Mouse (Mus musculus) myocyte (in vitro differentiated cells): ENCODE results near the gene Aurkaip1. TPM values are rescaled to one million over a fixed set of nuclear protein-coding genes. Genes with fewer than 3 reads are reported as not detected.

Experiments
- H3K27me3 ChIP-seq: one replicate; pipeline ENCODE4 v1.6.1; 2011; ENCODE audit not compliant: control insufficient read depth, insufficient read depth, insufficient read length
- H3K36me3 ChIP-seq: one replicate; pipeline ENCODE4 v1.6.1; 2011; ENCODE audit not compliant: control insufficient read depth, insufficient read depth
- H3K4me2 ChIP-seq: one replicate; pipeline ENCODE4 v1.6.1; 2011; ENCODE audit warnings: low read depth, control low read depth
- H3K4me3 ChIP-seq: one replicate; pipeline ENCODE4 v1.5.1; 2011; ENCODE audit warnings: mild to moderate bottlenecking, control low read depth, moderate library complexity
- H3K79me2 ChIP-seq: one replicate; pipeline ENCODE4 v1.6.1; 2011; ENCODE audit not compliant: control insufficient read depth, insufficient read depth
- H3ac ChIP-seq: one replicate; pipeline ENCODE4 v1.6.1; 2011; ENCODE audit not compliant: control insufficient read depth, insufficient read length
- CEBPB ChIP-seq: IDR thresholded peaks from 2 replicates; pipeline ENCODE4 v1.6.1; 2011; ENCODE audit warnings: mild to moderate bottlenecking, moderate library complexity; ENCODE audit not compliant: poor library complexity, insufficient read depth, severe bottlenecking
- E2F4 ChIP-seq: IDR thresholded peaks from one replicate; pipeline ENCODE4 v1.6.1; 2011; ENCODE audit warnings: mild to moderate bottlenecking, control low read depth, moderate library complexity; ENCODE audit not compliant: insufficient read depth
- MAX ChIP-seq: IDR thresholded peaks from one replicate; pipeline ENCODE4 v1.6.1; 2011; ENCODE audit warnings: low read depth, mild to moderate bottlenecking, control low read depth
- MYOD1 ChIP-seq, 3 experiments: IDR thresholded peaks; one replicate each; pipeline ENCODE4 v1.6.1; 2011; ENCODE audit warnings: control low read depth in 2 of 3, low read depth in 2 of 3, mild to moderate bottlenecking in 2 of 3, moderate library complexity in 1 of 3; ENCODE audit not compliant: insufficient read length in 2 of 3, control insufficient read depth in 1 of 3
- MYOG ChIP-seq, 3 experiments: IDR thresholded peaks; one replicate each; pipeline ENCODE4 v1.6.1; 2011; ENCODE audit warnings: control low read depth in 2 of 3, low read depth in 2 of 3, mild to moderate bottlenecking in 2 of 3; ENCODE audit not compliant: insufficient read length in 2 of 3, control insufficient read depth in 1 of 3, insufficient read depth in 1 of 3
- POLR2A ChIP-seq: IDR thresholded peaks from one replicate; pipeline ENCODE4 v1.6.1; 2011; ENCODE audit warnings: low read depth, mild to moderate bottlenecking, control low read depth, moderate library complexity; ENCODE audit not compliant: insufficient read length
- POLR2AphosphoS2 ChIP-seq: IDR thresholded peaks from one replicate; pipeline ENCODE4 v1.6.1; 2011; ENCODE audit warnings: low read depth, control low read depth; ENCODE audit not compliant: insufficient read length
- REST ChIP-seq: IDR thresholded peaks from one replicate; pipeline ENCODE4 v1.6.1; 2011; ENCODE audit warnings: mild to moderate bottlenecking, control low read depth, moderate library complexity; ENCODE audit not compliant: insufficient read depth, insufficient read length
- SRF ChIP-seq: IDR thresholded peaks from one replicate; pipeline ENCODE4 v1.6.1; 2011; ENCODE audit warnings: low read depth; ENCODE audit not compliant: control insufficient read depth, insufficient read length
- TCF12 ChIP-seq: IDR thresholded peaks from one replicate; pipeline ENCODE4 v1.6.1; 2011; ENCODE audit warnings: mild to moderate bottlenecking, control low read depth; ENCODE audit not compliant: poor library complexity, insufficient read depth, severe bottlenecking
- TCF3 ChIP-seq: IDR thresholded peaks from one replicate; pipeline ENCODE4 v1.6.1; 2011; ENCODE audit warnings: low read depth, control low read depth; ENCODE audit not compliant: insufficient read length
- USF1 ChIP-seq: IDR thresholded peaks from one replicate; pipeline ENCODE4 v1.6.1; 2011; ENCODE audit warnings: low read depth, mild to moderate bottlenecking, control low read depth, moderate library complexity
- polyA plus RNA-seq: library from polyadenylated mRNA; unstranded; fragments of >200 nt; fragmentation: generic; extraction: Trizol; gene quantifications from one replicate; pipeline ENCODE4 v1.2.1, GENCODE M21; 2012; ENCODE audit warnings: missing spikeins

The Aurkaip1 gene
- polyA plus RNA-seq, 1 experiment = 152 TPM

DNA sequence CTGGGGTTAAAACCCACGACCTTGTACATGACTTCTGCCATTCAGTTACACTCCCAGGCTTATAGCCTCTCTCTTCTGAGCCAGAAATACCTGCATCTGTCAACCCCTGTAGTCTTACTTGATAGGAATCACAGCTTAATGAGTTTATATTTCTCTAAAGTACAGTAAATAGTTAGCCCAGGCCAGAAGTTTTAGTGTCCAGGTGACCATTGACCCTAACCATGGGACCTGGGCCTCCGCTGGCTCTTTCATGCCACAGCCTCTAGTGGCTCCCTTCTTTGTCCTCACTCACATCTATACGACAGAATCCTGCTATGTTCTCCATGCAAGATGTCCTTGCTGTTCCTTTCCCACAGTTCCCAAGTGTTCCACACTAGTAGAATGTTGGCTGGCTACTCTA lies 23.2 kb upstream of the Aurkaip1 start:
- peaks cover 44% of the 10 kb centered on the region for H3K36me3 ChIP-seq
- TF ChIP-seq REST (no peak), SRF (no peak), TCF3 (no peak), POLR2AphosphoS2 (no peak), MYOD1 (IDR thresholded peaks at IDR 0.05; ENCODE audit: control insufficient read depth in 1 of 3, insufficient read length in 2 of 3, low read depth in 2 of 3) (no peak), USF1 (no peak), CEBPB (no peak), MAX (no peak), E2F4 (no peak), MYOG (IDR thresholded peaks at IDR 0.05; ENCODE audit: control insufficient read depth in 1 of 3, insufficient read depth in 1 of 3, insufficient read length in 2 of 3, low read depth in 2 of 3) (no peak), TCF12 (no peak), POLR2A (no peak)
- peaks cover 28% of the 10 kb centered on the region for H3K79me2 ChIP-seq
- H3K27me3 ChIP-seq = no peaks in the 10 kb centered on the region
- H3ac ChIP-seq = no peak overlapping the region
- H3K4me2 ChIP-seq = no peak overlapping the region
- no peak overlapping the region for H3K4me3 ChIP-seq

- peak within 1 kb of the TSS; percentile 79 for H3K4me2 ChIP-seq
- no peaks in the 10 kb centered on the region for H3K27me3 ChIP-seq
- peak within 1 kb of the TSS; percentile 92 for H3ac ChIP-seq
- H3K4me3 ChIP-seq = peak within 1 kb of the TSS; percentile 71
- no peak for TF ChIP-seq TCF12
- peak; percentile 89 for TF ChIP-seq POLR2AphosphoS2
- TF ChIP-seq MYOG (IDR thresholded peaks at IDR 0.05; ENCODE audit: control insufficient read depth in 1 of 3, insufficient read depth in 1 of 3, insufficient read length in 2 of 3, low read depth in 2 of 3) = peak in 1 of 3 experiments; percentile 38
- TF ChIP-seq CEBPB = no peak
- TF ChIP-seq REST = no peak
- TF ChIP-seq POLR2A = peak; percentile 70
- peak in 2 of 3 experiments; percentile 15 to 26 for TF ChIP-seq MYOD1 (IDR thresholded peaks at IDR 0.05; ENCODE audit: control insufficient read depth in 1 of 3, insufficient read length in 2 of 3, low read depth in 2 of 3)
- TF ChIP-seq E2F4 = no peak
- no peak for TF ChIP-seq TCF3
- H3K79me2 ChIP-seq = peaks cover 44% of the 10 kb centered on the region
- peaks cover 54% of the 10 kb centered on the region for H3K36me3 ChIP-seq
These were observed 19.0 kb upstream of the Aurkaip1 start, which contains the start of gene Ccnl2 for GRCm38 (mm10) chr4:155811929-155812664. TSS of gene Ccnl2 (plus strand) at chr4:155812489.

- Histone ChIP-seq H3K4me2 (peak overlapping the region; percentile 79), H3K36me3 (peaks cover 59% of the 10 kb centered on the region), H3K27me3 (no peaks in the 10 kb centered on the region), H3K4me3 (peak overlapping the region; percentile 71), H3K79me2 (peaks cover 50% of the 10 kb centered on the region), H3ac (peak overlapping the region; percentile 92)
- TF ChIP-seq MYOG (IDR thresholded peaks at IDR 0.05; ENCODE audit: control insufficient read depth in 1 of 3, insufficient read depth in 1 of 3, insufficient read length in 2 of 3, low read depth in 2 of 3) (no peak), TCF3 (no peak), USF1 (no peak), POLR2A (no peak), REST (no peak), CEBPB (no peak), E2F4 (no peak), POLR2AphosphoS2 (no peak), MAX (no peak), TCF12 (no peak), SRF (no peak), MYOD1 (IDR thresholded peaks at IDR 0.05; ENCODE audit: control insufficient read depth in 1 of 3, insufficient read length in 2 of 3, low read depth in 2 of 3) (no peak)
These were observed 18.3 kb upstream of the Aurkaip1 start for GRCm38 (mm10) chr4:155812665-155813181.

- H3K4me3 ChIP-seq = no peak overlapping the region
- no peak for TF ChIP-seq TCF12
- no peak for TF ChIP-seq CEBPB
- no peak for TF ChIP-seq MAX
- no peak for TF ChIP-seq TCF3
- no peak overlapping the region for H3K4me2 ChIP-seq
- H3K79me2 ChIP-seq = peaks cover 84% of the 10 kb centered on the region
- no peak overlapping the region for H3ac ChIP-seq
- H3K27me3 ChIP-seq = no peaks in the 10 kb centered on the region
- H3K36me3 ChIP-seq = peaks cover 71% of the 10 kb centered on the region
These were observed 13.5 kb upstream of the Aurkaip1 start for GRCm38 (mm10) chr4:155817533-155817932.

- no peaks in the 10 kb centered on the region for H3K27me3 ChIP-seq
- H3K4me3 ChIP-seq = no peak overlapping the region
- TF ChIP-seq MYOD1 (IDR thresholded peaks at IDR 0.05; ENCODE audit: control insufficient read depth in 1 of 3, insufficient read length in 2 of 3, low read depth in 2 of 3) (no peak), POLR2AphosphoS2 (no peak), USF1 (no peak), TCF3 (no peak), MYOG (IDR thresholded peaks at IDR 0.05; ENCODE audit: control insufficient read depth in 1 of 3, insufficient read depth in 1 of 3, insufficient read length in 2 of 3, low read depth in 2 of 3) (no peak), CEBPB (no peak), POLR2A (no peak), E2F4 (no peak)
- H3K36me3 ChIP-seq = peaks cover 81% of the 10 kb centered on the region
- H3ac ChIP-seq = no peak overlapping the region
- H3K4me2 ChIP-seq = no peak overlapping the region
- peaks cover 55% of the 10 kb centered on the region for H3K79me2 ChIP-seq
These were observed 10.0 kb upstream of the Aurkaip1 start for GRCm38 (mm10) chr4:155821025-155821424.
